In the genomic region with DNA sequence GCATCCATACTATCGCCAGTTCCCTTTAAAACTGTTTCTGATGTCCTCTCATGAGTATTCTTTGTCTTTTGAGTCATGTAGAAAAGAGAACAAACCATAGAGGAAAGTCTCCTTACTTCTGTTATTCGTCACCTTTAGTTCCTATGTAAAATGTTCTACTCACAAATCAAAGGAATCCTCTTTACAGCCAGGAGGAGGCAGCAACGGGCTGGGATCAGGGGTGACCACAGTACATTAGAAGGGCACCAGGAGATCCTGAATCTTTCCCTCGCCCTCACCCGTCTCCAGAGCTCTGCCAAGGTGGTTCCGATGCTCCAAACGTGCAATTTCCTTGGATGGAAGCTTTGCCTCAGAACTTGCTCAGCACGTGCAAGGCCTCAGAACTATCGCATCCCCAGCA, we compare ENCODE assay signal across 15 mouse cellular contexts. TPM values are rescaled to one million over a fixed set of nuclear protein-coding genes. Genes with fewer than 3 reads are reported as not detected.
DNase-seq lines count a peak whose midpoint lies in the region; ATAC-seq and TF ChIP-seq lines count a peak whose summit lies in the region.
"Had no signal": no experiment of that assay in that cellular context is flagged by ENCODE, and none has a peak within 500 bp of the region (broad histone marks: within the 10 kb centered on the region; RNA-seq: fewer than 3 reads in every experiment).

No protein-coding gene starts in this region.

- CTCF ChIA-PET in Patski (lab: Charles Lee): no interaction called here

- H3K4me3 ChIP-seq in kidney, embryonic 15.5 days (replicated peaks): no peak overlapping the region
- no peak overlapping the region for H3K4me3 ChIP-seq in hindbrain, embryonic 12.5 days
- H3K4me3 ChIP-seq in forebrain, embryonic 16.5 days (replicated peaks; ENCODE audit: low read length): no peak overlapping the region
- H3K4me3 ChIP-seq: intestine, embryonic 15.5 days; left cerebral cortex, adult 2 months had no signal

- H3K27ac ChIP-seq in kidney, embryonic 15.5 days: no peak overlapping the region
- H3K27ac ChIP-seq in hindbrain, embryonic 12.5 days: no peak overlapping the region
- H3K27ac ChIP-seq in forebrain, embryonic 16.5 days (ENCODE audit: low read length): no peak overlapping the region
- H3K27ac ChIP-seq: intestine, embryonic 15.5 days; left cerebral cortex, adult 2 months had no signal

- no peaks in the 10 kb centered on the region for H3K9me3 ChIP-seq in kidney, embryonic 15.5 days (replicated peaks)
- no peaks in the 10 kb centered on the region for H3K9me3 ChIP-seq in hindbrain, embryonic 12.5 days (replicated peaks)
- no peaks in the 10 kb centered on the region for H3K9me3 ChIP-seq in forebrain, embryonic 16.5 days (ENCODE audit: control insufficient read depth, low read length)
- H3K9me3 ChIP-seq: intestine, embryonic 15.5 days had no signal

- no peaks in the 10 kb centered on the region for H3K36me3 ChIP-seq in kidney, embryonic 15.5 days
- no peaks in the 10 kb centered on the region for H3K36me3 ChIP-seq in hindbrain, embryonic 12.5 days
- no peaks in the 10 kb centered on the region for H3K36me3 ChIP-seq in forebrain, embryonic 16.5 days (ENCODE audit: control insufficient read depth, insufficient read depth)
- H3K36me3 ChIP-seq: intestine, embryonic 15.5 days had no signal

- no peaks in the 10 kb centered on the region for H3K4me1 ChIP-seq in kidney, embryonic 15.5 days
- no peaks in the 10 kb centered on the region for H3K4me1 ChIP-seq in hindbrain, embryonic 12.5 days
- no peaks in the 10 kb centered on the region for H3K4me1 ChIP-seq in forebrain, embryonic 16.5 days (replicated peaks; ENCODE audit: control insufficient read depth, insufficient read depth, low read length)
- H3K4me1 ChIP-seq: intestine, embryonic 15.5 days had no signal

- no peaks in the 10 kb centered on the region for H3K27me3 ChIP-seq in kidney, embryonic 15.5 days
- peaks cover 11% of the 10 kb centered on the region for H3K27me3 ChIP-seq in Patski
- H3K27me3 ChIP-seq in hindbrain, embryonic 12.5 days: no peaks in the 10 kb centered on the region
- no peaks in the 10 kb centered on the region for H3K27me3 ChIP-seq in forebrain, embryonic 16.5 days (replicated peaks; ENCODE audit: control insufficient read depth, insufficient read depth, low read length)
- H3K27me3 ChIP-seq: intestine, embryonic 15.5 days had no signal

- POLR2A ChIA-PET in Patski (lab: Charles Lee): no interaction called here

- TF ChIP-seq CTCF in Patski (IDR thresholded peaks at IDR 0.05): peak; percentile 42

- WGBS in kidney, embryonic 15.5 days: 71% methylated on average over 9 of the region's 9 CpGs
- 73% methylated on average over 9 of the region's 9 CpGs for WGBS in hindbrain, embryonic 12.5 days
- WGBS in forebrain, embryonic 16.5 days: 71% methylated on average over 9 of the region's 9 CpGs

- ATAC-seq in kidney, embryonic 15.5 days (replicated peaks; ENCODE audit: low FRiP score): no peak
- no peak for ATAC-seq in Patski
- no peak for ATAC-seq in hindbrain, embryonic 12.5 days (ENCODE audit: low FRiP score)
- no peak for ATAC-seq in forebrain, embryonic 16.5 days
- ATAC-seq: intestine, embryonic 15.5 days had no signal

- peak; percentile 8 for DNase-seq in kidney, adult 11 months
- peak; percentile 16 for DNase-seq in thymus, postnatal 14 days
- DNase-seq in thymus, postnatal 0 days (ENCODE audit: low spot score): no peak
- DNase-seq in Patski (ENCODE audit: low read depth, low spot score): no peak
- DNase-seq: retina, postnatal 1 day; thymus, postnatal 36 days had no signal

- H3K9ac ChIP-seq in kidney, embryonic 15.5 days: no peak overlapping the region
- no peak overlapping the region for H3K9ac ChIP-seq in hindbrain, embryonic 12.5 days
- no peak overlapping the region for H3K9ac ChIP-seq in forebrain, embryonic 16.5 days (replicated peaks; ENCODE audit: low read depth, low read length)
- H3K9ac ChIP-seq: intestine, embryonic 15.5 days had no signal

- no peak overlapping the region for H3K4me2 ChIP-seq in kidney, embryonic 15.5 days
- H3K4me2 ChIP-seq in hindbrain, embryonic 12.5 days (replicated peaks): no peak overlapping the region
- no peak overlapping the region for H3K4me2 ChIP-seq in forebrain, embryonic 16.5 days (ENCODE audit: low read length)
- H3K4me2 ChIP-seq: intestine, embryonic 15.5 days; midbrain, embryonic 11.5 days had no signal

- in situ Hi-C loops in Patski (cut with MboI; ENCODE audit: low pct_unique_long_range_greater_than_20kb): no loop called here

RNA-seq across cellular contexts. Expression of a gene that starts 28.2 kb away (rescaled TPM):
- not detected in 2 replicates for polyA plus RNA-seq in kidney, embryonic 15.5 days (2015; fragmentation: Nextera tagmentation; extraction: Ambion mirVana)
- not detected in 2 replicates for polyA plus RNA-seq in thymus, postnatal 0 days (2015; fragmentation: Nextera tagmentation; extraction: Ambion mirVana)
- not detected for polyA plus RNA-seq in Patski (2021)
- not detected in 2 replicates for polyA plus RNA-seq in hindbrain, embryonic 12.5 days (2016; fragmentation: Nextera tagmentation; extraction: Ambion mirVana)
- not detected in 2 replicates for polyA plus RNA-seq in forebrain, embryonic 16.5 days (2015; fragmentation: Nextera tagmentation; extraction: Ambion mirVana)
- polyA plus RNA-seq: heart, embryonic 16.5 days; intestine, embryonic 15.5 days; liver, embryonic 16.5 days; midbrain, embryonic 11.5 days; neural tube, embryonic 11.5 days had no signal

Comparison
In these comparisons a context has a peak if more than half of its experiments do, and no peak if none do; other contexts are left out.
1. DNase-seq: peak in kidney, adult 11 months (single experiment) and thymus, postnatal 14 days (single experiment); none in thymus, postnatal 0 days (single experiment) and Patski (single experiment).